Mouse (Mus musculus) heart, embryonic 12.5 days (tissue): Measurements from ENCODE around the gene Tmem259. TPM values are rescaled to one million over a fixed set of nuclear protein-coding genes. Genes with fewer than 3 reads are reported as not detected.
A peak's percentile ranks its signal among the peaks of the same experiment; 100 is the strongest.

Source experiments
- ATAC-seq: fragments of 200-750 bp; cut with Nextera tagmentation; 2 replicates; pipeline ENCODE4 v1.8.0; 2017; ENCODE audit warnings: moderate TSS enrichment, moderate library complexity; ENCODE audit not compliant: insufficient number of reproducible peaks, low FRiP score
- H3K27ac ChIP-seq: fragments of 300-500 bp; sonication (generic); 2 replicates; pipeline ENCODE4 v1.5.1; 2016; ENCODE audit warnings: mild to moderate bottlenecking, moderate library complexity; ENCODE audit not compliant: poor library complexity, severe bottlenecking
- H3K27me3 ChIP-seq: fragments of 300-500 bp; sonication (generic); replicated peaks from 2 replicates; pipeline ENCODE4 v1.6.1; 2016; ENCODE audit warnings: mild to moderate bottlenecking, moderate library complexity
- H3K36me3 ChIP-seq: fragments of 300-500 bp; sonication (generic); 2 replicates; pipeline ENCODE4 v1.6.1; 2016; ENCODE audit warnings: mild to moderate bottlenecking, moderate library complexity
- H3K4me1 ChIP-seq: fragments of 300-500 bp; sonication (generic); replicated peaks from 2 replicates; pipeline ENCODE4 v1.6.1; 2016; ENCODE audit warnings: mild to moderate bottlenecking
- H3K4me2 ChIP-seq: fragments of 300-500 bp; sonication (generic); 2 replicates; pipeline ENCODE4 v1.6.1; 2016; ENCODE audit warnings: mild to moderate bottlenecking, moderate library complexity
- H3K4me3 ChIP-seq: fragments of 300-500 bp; sonication (generic); 2 replicates; pipeline ENCODE4 v1.5.1; 2016; ENCODE audit warnings: mild to moderate bottlenecking
- H3K9ac ChIP-seq: fragments of 300-500 bp; sonication (generic); 2 replicates; pipeline ENCODE4 v1.6.1; 2016; ENCODE audit warnings: mild to moderate bottlenecking, moderate library complexity
- H3K9me3 ChIP-seq: fragments of 300-500 bp; sonication (generic); replicated peaks from 2 replicates; pipeline ENCODE4 v1.6.1; 2016; ENCODE audit warnings: mild to moderate bottlenecking, moderate library complexity
- WGBS: fragments of 180-500 bp; shearing (Covaris S2); methylation state at CpG from one replicate; pipeline ENCODE4 v1.1.7; 2016; 5-methylcytosine and 5-hydroxymethylcytosine counted together
- polyA plus RNA-seq: library from polyadenylated mRNA; unstranded; fragments of >200 nt; fragmentation: Nextera tagmentation; extraction: Ambion mirVana; gene quantifications from 2 replicates; pipeline ENCODE4 v1.2.1, GENCODE M21; 2016

Gene Tmem259
- polyA plus RNA-seq, 1 experiment from 2014 or later: 20.8 TPM

- Histone ChIP-seq H3K27me3 (peaks cover 50% of the 10 kb centered on the region), H3K9ac (no peak within 1 kb of the TSS; the same call in 1 of the 2 replicates), H3K9me3 (0 out of 2 replicates have a peak, but pooled peaks cover 3% of the 10 kb centered on the region), H3K4me1 (peaks cover 29% of the 10 kb centered on the region), H3K4me2 (peak within 1 kb of the TSS; percentile 25; the same call in 1 of the 2 replicates), H3K27ac (no peak within 1 kb of the TSS), H3K4me3 (no peak within 1 kb of the TSS), H3K36me3 (peaks cover 9% of the 10 kb centered on the region; the same call in 1 of the 2 replicates)
- WGBS: 56% methylated on average over 11 of the region's 11 CpGs
- no peak for ATAC-seq
These were observed 32.4 kb upstream of the Tmem259 start, which contains the start of gene Arhgap45 for GRCm38 (mm10) chr10:80016511-80016910. Gene Arhgap45, plus strand, starts transcription at chr10:80016653.

GRCm38 (mm10) chr10:80015583-80015982 is 31.5 kb upstream of the Tmem259 start:
- Histone ChIP-seq H3K9me3 (peaks cover 11% of the 10 kb centered on the region), H3K4me2 (no peak overlapping the region), H3K4me1 (peaks cover 28% of the 10 kb centered on the region), H3K27ac (no peak overlapping the region), H3K4me3 (no peak overlapping the region), H3K9ac (no peak overlapping the region; the same call in 1 of the 2 replicates), H3K27me3 (peaks cover 50% of the 10 kb centered on the region), H3K36me3 (peaks cover 18% of the 10 kb centered on the region)
- ATAC-seq: no peak
- WGBS: 67% methylated on average over 10 of the region's 10 CpGs

GRCm38 (mm10) chr10:80014484-80015290 is 30.6 kb upstream of the Tmem259 start:
- H3K36me3 ChIP-seq: peaks cover 27% of the 10 kb centered on the region
- no peak for ATAC-seq
- 29% methylated on average over 28 of the region's 28 CpGs for WGBS
- no peak overlapping the region for H3K4me3 ChIP-seq
- no peak overlapping the region for H3K4me2 ChIP-seq
- no peak overlapping the region for H3K27ac ChIP-seq
- H3K9me3 ChIP-seq: peaks cover 18% of the 10 kb centered on the region
- peaks cover 50% of the 10 kb centered on the region for H3K27me3 ChIP-seq
- no peak overlapping the region for H3K9ac ChIP-seq
- peaks cover 21% of the 10 kb centered on the region for H3K4me1 ChIP-seq

GRCm38 (mm10) chr10:80013609-80014008 is 29.5 kb upstream of the Tmem259 start:
- H3K36me3 ChIP-seq: peaks cover 35% of the 10 kb centered on the region
- WGBS: 37% methylated on average over 25 of the region's 25 CpGs
- H3K27me3 ChIP-seq: peaks cover 50% of the 10 kb centered on the region
- H3K9ac ChIP-seq: no peak overlapping the region
- no peak overlapping the region for H3K27ac ChIP-seq
- H3K4me3 ChIP-seq: no peak overlapping the region
- H3K4me2 ChIP-seq: no peak overlapping the region
- peaks cover 10% of the 10 kb centered on the region for H3K4me1 ChIP-seq
- no peak for ATAC-seq
- peaks cover 20% of the 10 kb centered on the region for H3K9me3 ChIP-seq

DNA sequence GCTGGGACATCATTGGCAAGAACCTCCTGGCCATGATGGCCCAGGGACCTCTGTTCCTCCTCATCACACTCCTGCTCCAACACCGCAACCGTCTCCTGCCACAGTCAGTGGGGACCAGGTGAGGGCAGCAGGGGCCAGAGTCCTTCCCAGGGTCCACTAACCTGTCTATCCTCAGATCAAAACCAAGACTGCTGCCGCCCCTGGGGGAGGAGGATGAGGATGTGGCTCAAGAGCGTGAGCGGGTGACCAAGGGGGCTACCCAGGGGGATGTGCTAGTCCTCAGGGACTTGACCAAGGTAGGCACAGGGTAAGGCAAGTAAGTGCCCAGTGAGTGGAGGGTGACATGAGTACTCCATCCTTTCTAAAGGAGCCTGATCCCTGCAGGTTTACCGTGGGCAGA is 27.6 kb upstream of the Tmem259 start:
- Histone ChIP-seq H3K27me3 (peaks cover 45% of the 10 kb centered on the region), H3K27ac (no peak overlapping the region), H3K4me1 (peaks cover 8% of the 10 kb centered on the region; the same call in 1 of the 2 replicates), H3K9ac (no peak overlapping the region), H3K9me3 (peaks cover 20% of the 10 kb centered on the region), H3K4me3 (no peak overlapping the region), H3K36me3 (peaks cover 45% of the 10 kb centered on the region), H3K4me2 (no peak overlapping the region)
- no peak for ATAC-seq
- 82% methylated on average over 6 of the region's 6 CpGs for WGBS

DNA sequence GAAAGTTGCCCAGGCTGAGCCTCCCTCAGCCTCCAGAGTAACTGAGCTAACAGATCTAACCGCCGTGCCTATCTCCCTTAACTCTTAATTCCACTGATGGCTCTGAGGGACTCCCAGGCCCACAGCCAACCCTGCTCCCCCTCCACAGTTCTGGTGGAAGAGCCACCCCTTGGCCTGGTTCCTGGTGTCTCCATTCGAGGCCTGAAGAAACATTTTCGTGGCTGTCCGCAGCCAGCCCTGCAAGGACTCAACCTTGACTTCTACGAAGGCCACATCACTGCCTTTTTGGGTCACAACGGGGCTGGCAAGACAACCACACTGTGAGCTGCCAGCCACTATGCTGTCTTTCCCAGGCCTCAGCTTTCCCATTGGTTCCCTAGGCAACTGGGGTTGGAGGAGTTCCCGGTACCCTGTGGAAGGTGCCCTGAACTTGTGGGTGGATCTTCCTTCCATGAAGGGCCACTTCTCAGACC is 20.1 kb upstream of the Tmem259 start:
- 82% methylated on average over 8 of the region's 8 CpGs for WGBS
- H3K27ac ChIP-seq: no peak overlapping the region
- peaks cover 33% of the 10 kb centered on the region for H3K27me3 ChIP-seq

DNA sequence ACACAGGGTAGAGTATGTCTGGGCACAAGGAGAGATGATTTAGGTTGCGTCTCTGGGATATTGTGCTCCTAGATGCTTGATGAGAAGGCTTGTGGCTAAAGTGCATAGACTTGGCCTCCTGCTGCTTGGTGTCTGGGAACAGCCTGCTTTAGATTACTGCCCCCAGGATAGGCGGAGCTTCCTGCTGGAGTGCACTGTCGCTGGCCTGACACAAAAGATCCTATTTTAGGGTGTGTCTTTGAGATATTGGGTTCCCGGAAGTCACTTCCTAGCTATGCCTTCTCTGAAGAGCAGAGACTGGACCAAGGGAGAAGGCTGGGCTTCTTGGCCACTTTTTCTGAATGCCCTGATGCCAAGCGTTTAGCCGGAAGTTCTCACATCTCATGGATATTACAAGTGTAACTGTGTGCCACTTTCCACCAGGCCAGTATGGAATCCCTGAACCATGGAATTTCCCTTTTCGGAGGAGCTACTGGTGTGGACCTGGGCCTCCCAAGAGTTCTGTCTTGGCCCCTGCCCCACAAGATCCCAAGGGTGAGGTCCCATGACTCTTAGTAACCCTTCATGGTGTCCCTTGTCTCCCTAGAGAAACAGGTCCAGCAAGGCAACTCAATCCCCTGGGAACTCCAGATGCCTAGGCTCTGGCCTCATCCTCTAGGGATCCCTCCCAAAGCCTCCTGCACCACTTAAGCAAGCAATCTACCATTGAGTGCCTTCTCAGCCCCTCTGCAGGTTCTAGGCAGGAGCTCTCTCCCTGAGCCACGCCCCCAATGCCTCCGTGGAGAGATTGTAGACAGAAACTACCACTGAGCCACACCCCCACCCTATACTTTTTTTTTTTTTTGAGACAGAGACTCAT is 19.5 kb upstream of the Tmem259 start:
- H3K4me3 ChIP-seq: no peak overlapping the region
- H3K27ac ChIP-seq: no peak overlapping the region
- ATAC-seq: 0 out of 2 replicates have a peak, but pooled peaks have one; percentile 15
- 0 out of 2 replicates have a peak overlapping the region, but pooled peaks have one; percentile 21 for H3K9ac ChIP-seq
- peaks cover 19% of the 10 kb centered on the region for H3K4me1 ChIP-seq
- H3K36me3 ChIP-seq: peaks cover 10% of the 10 kb centered on the region
- H3K27me3 ChIP-seq: peaks cover 37% of the 10 kb centered on the region
- H3K9me3 ChIP-seq: no peaks in the 10 kb centered on the region
- WGBS: 52% methylated on average over 9 of the region's 9 CpGs
- 0 out of 2 replicates have a peak overlapping the region, but pooled peaks have one; percentile 1 for H3K4me2 ChIP-seq

More for the DNA sequence above, 20.1 kb upstream of the Tmem259 start:
- H3K4me3 ChIP-seq: no peak overlapping the region
- H3K4me1 ChIP-seq: peaks cover 19% of the 10 kb centered on the region
- ATAC-seq: no peak
- no peak overlapping the region for H3K9ac ChIP-seq
- no peak overlapping the region for H3K4me2 ChIP-seq
- no peaks in the 10 kb centered on the region for H3K9me3 ChIP-seq
- H3K36me3 ChIP-seq: peaks cover 16% of the 10 kb centered on the region

- H3K9ac ChIP-seq: 0 out of 2 replicates have a peak overlapping the region, but pooled peaks have one; percentile 21
- no peaks in the 10 kb centered on the region for H3K9me3 ChIP-seq
- 25% methylated on average over 21 of the region's 21 CpGs for WGBS
- H3K4me2 ChIP-seq: peak overlapping the region; percentile 1; the same call in 1 of the 2 replicates
- H3K27me3 ChIP-seq: peaks cover 43% of the 10 kb centered on the region
- peaks cover 25% of the 10 kb centered on the region for H3K4me1 ChIP-seq
- no peak overlapping the region for H3K27ac ChIP-seq
- no peak for ATAC-seq
- peaks cover 3% of the 10 kb centered on the region; the same call in 1 of the 2 replicates for H3K36me3 ChIP-seq
- H3K4me3 ChIP-seq: 0 out of 2 replicates have a peak overlapping the region, but pooled peaks have one; percentile 0
These were observed 18.7 kb upstream of the Tmem259 start for GRCm38 (mm10) chr10:80002829-80003228.

GRCm38 (mm10) chr10:80001945-80002344 is 17.8 kb upstream of the Tmem259 start:
- H3K9ac ChIP-seq: no peak overlapping the region
- WGBS: 75% methylated on average over 9 of the region's 9 CpGs
- H3K4me1 ChIP-seq: peaks cover 34% of the 10 kb centered on the region
- H3K4me3 ChIP-seq: no peak overlapping the region
- peaks cover 43% of the 10 kb centered on the region for H3K27me3 ChIP-seq
- no peak for ATAC-seq
- H3K9me3 ChIP-seq: no peaks in the 10 kb centered on the region
- H3K36me3 ChIP-seq: peaks cover under 1% of the 10 kb centered on the region; the same call in 1 of the 2 replicates
- no peak overlapping the region for H3K27ac ChIP-seq
- no peak overlapping the region for H3K4me2 ChIP-seq

DNA sequence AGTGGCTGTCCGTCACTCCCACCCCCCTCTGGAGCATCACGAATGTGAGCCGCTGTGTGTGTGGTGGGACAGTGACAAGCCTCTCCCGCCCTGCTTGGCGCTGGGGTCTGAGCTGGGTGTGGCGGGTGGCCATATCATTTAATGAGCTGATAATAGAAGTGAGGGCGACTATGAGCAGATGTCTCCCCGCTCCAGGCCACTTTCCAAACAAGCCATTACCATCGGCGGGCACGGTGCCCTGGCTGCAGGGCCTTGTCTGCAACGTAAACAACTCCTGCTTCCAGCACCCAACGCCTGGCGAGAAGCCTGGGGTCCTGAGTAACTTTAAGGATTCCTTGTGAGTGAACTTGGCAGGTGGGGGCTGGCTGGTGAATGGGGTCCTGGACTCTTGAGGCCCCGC is 13.7 kb upstream of the Tmem259 start:
- peak overlapping the region; percentile 2; the same call in 1 of the 2 replicates for H3K9ac ChIP-seq
- H3K4me1 ChIP-seq: peaks cover 27% of the 10 kb centered on the region
- H3K4me2 ChIP-seq: peak overlapping the region; percentile 93
- no peak for ATAC-seq
- H3K4me3 ChIP-seq: peak overlapping the region; percentile 61
- H3K27me3 ChIP-seq: peaks cover 35% of the 10 kb centered on the region
- no peak overlapping the region for H3K27ac ChIP-seq
- 8% methylated on average over 15 of the region's 15 CpGs for WGBS
- peaks cover 27% of the 10 kb centered on the region for H3K36me3 ChIP-seq
- no peaks in the 10 kb centered on the region for H3K9me3 ChIP-seq
